Mouse (Mus musculus) neural tube, embryonic 10.5 days (tissue): Measurements from ENCODE around the gene Ceacam18.

Experiments
- DNase-seq: peaks from one replicate; pipeline ENCODE4 v3.0.0-alpha.2; 2017; ENCODE audit warnings: low spot score; ENCODE audit errors: extremely low spot score

Ceacam18 gene

GRCm38 (mm10) chr7:43634500-43634899 lies at the start of gene Ceacam18:
Gene Ceacam18 (plus strand): TSS chr7:43634707.
- no peak for DNase-seq

DNA sequence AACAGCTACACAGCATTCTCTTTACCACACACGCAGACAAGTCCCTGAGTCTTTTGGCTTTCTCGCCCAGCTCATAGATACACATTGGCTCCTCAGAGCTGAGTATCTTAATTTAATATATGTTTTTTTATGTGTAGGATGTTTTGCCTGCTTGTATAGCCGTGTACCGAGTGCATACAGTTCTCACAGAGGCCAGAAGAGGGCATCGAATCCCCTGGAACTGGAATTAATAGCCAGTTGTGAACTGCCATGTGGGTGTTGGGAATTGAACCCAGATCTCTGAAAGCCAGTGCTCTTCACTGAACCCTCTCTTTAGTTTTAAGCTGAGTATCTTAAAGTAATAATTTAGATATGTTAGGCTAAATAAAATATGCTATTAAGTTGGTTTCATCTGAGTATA lies 49.7 kb upstream of the Ceacam18 start:
- DNase-seq = no peak

GRCm38 (mm10) chr7:43601884-43602283 lies 32.6 kb upstream of the Ceacam18 start:
- DNase-seq = no peak

- peak; percentile 69 for DNase-seq
These were observed 27.4 kb upstream of the Ceacam18 start, which contains the start of gene Zfp819 for GRCm38 (mm10) chr7:43606896-43607742. Gene Zfp819 (plus strand): TSS chr7:43607169.

DNA sequence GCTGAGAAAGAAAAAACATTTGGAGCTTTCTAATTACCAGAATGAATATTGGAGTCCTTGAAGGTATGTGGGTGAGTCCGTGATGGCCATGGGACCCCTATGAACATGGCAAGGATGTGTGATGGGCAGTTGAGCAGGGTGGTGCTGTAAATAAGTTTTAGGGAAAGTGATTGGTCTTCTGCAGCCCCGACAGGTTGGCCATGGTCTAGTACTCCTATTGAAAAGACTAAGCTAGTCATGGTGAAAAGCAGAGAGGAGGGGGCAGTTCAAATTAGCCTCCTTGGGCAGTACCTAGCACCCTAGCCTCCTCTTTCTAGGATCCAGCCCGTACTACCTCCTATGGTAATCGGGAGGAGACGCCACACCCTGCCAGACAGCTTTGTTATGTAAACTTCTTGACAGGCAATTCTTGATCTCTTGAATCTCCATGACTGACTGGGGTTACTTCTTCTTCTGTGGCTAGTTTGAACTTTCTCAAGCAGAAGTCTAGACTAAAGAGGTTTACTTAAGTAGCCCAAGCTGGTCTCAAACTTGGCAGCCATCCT lies 26.7 kb upstream of the Ceacam18 start:
- no peak for DNase-seq

- DNase-seq = no peak
These were observed 26.1 kb upstream of the Ceacam18 start for GRCm38 (mm10) chr7:43608316-43608824.

GRCm38 (mm10) chr7:43613816-43614551 lies 20.5 kb upstream of the Ceacam18 start:
- DNase-seq = no peak

- no peak for DNase-seq
These were observed 11.6 kb upstream of the Ceacam18 start for GRCm38 (mm10) chr7:43622927-43623326.

- DNase-seq = peak; percentile 32
These were observed 10.7 kb upstream of the Ceacam18 start for GRCm38 (mm10) chr7:43623819-43624218.

- no peak for DNase-seq
These were observed 9.4 kb upstream of the Ceacam18 start for GRCm38 (mm10) chr7:43625065-43625464.

- no peak for DNase-seq
These were observed 8.6 kb upstream of the Ceacam18 start for GRCm38 (mm10) chr7:43625794-43626422.

GRCm38 (mm10) chr7:43633940-43634339 lies 567 bp upstream of the Ceacam18 start:
- no peak for DNase-seq

DNA sequence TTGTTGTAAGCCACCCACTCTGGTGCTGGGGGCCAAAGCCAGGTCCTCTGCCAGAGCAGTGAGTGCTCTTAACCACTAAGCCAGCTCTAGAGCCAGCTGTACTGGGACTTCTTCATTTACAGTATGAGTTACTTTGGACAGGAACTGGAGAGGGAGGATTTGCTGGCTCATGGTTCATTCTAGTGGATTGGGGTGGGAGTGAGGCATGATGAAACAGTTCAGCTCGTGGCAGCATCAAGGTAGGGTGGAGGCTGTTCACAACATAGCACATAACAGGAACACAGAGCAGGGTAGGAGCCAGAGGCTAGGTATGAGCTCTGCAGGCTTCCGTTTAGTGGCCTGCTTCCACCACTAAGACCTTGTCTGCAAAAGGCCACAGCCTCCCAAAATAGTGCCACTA lies 1.7 kb downstream of the Ceacam18 start:
- DNase-seq = no peak

DNA sequence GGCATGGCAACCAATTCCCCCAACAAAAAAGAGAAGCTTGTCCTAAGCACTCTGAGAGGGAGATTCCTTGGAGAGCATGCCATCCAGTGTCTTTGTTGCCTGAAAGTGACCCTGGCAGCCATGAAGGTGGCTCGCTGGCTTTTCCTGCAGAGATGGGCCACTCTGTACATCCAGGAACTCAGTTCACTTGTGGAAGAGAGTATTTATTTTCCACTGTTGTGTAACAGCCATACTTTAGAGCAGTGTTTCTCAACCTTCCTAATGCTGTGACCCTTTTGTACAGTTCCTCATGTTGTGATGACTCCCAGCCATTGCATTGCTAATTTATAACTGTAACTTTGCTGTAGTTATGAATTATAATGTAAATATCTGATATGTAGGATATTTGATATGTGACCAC lies 2.6 kb downstream of the Ceacam18 start:
- DNase-seq = no peak

- DNase-seq = no peak
These were observed 8.1 kb downstream of the Ceacam18 start for GRCm38 (mm10) chr7:43642587-43642986.

DNA sequence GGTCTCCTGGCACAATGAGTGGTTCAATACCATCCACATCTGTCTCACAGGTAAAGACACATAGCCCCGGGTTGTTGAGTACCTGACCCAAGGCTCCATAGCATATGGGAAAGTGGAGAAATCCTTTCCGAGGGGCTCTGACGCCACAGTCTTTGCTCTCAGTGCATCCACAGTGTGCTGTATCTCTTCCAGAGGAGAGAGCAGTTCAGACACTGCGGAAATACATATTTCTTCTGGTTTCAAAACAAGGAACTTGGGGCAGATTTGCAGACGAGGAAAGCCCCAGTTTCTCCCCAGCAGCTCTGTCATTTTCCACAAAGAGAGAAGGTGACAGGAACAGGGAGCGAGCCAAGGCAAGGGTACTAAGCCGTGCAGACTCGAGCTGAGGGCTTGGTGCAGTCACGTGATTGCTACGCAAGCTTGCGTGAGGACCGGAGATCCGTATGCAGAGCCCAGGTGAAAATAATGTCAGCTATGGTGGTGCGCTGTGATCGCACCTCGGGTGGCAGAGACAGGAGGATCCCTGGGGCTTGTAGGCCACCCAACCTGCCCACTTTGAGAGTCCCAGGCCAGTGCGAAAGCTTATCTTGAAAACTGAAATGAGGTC lies 8.6 kb downstream of the Ceacam18 start:
- no peak for DNase-seq

DNA sequence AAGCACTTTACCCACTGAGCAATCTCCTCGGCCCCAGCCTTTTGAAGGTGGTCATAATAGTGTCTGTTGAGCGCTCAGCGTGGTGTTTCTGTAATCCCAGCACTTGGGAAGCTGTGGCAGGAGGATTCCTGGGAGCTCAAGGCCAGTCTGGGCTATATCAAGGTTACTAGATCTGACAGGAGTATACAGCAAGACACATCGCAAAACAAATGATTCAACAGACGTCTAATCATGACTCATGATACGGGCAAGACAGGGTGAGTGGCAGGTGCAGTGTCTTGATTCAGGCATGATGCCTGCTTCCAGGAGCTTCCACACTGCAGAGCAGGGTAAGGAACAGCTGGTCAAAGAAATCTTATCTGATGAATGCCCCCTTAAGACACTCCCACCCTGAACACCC lies 18.2 kb downstream of the Ceacam18 start:
- no peak for DNase-seq

- no peak for DNase-seq
These were observed 20.0 kb downstream of the Ceacam18 start for GRCm38 (mm10) chr7:43654519-43654918.

DNA sequence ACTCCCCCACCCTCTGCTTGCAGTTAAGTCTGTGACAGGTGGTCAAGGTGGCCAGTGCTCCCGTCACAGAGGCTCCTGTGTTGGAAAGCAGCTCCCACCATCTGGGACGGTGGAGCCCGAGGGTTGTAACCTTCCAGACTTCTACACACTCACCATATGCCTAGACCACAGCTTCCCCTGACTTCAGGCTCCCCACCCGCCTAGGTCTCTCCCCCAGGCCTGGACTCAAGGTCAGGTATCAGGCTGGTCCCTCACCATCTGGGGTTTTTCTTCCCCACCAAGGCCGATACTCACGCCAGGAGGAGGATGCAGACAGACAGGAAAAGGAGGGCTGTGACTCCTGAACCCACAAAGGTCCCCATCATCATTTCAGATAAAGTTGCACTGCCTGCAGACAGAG lies 21.7 kb downstream of the Ceacam18 start:
- DNase-seq = no peak

- no peak for DNase-seq
These were observed 25.5 kb downstream of the Ceacam18 start, which contains the start of gene Siglece for GRCm38 (mm10) chr7:43660002-43660401. Gene Siglece (minus strand): TSS chr7:43660161.

- no peak for DNase-seq
These were observed 28.3 kb downstream of the Ceacam18 start for GRCm38 (mm10) chr7:43662804-43663203.
